Mouse (Mus musculus): ENCODE results near the gene Gtf2f2. TPM values are rescaled to one million over a fixed set of nuclear protein-coding genes. Genes with fewer than 3 reads are reported as not detected.

The Gtf2f2 gene
- polyA plus RNA-seq, 1 experiment, result not detected

GRCm38 (mm10) chr14:75985112-75985511 lies 25.6 kb downstream of the Gtf2f2 start:
- TF ChIP-seq POLR2A (IDR thresholded peaks at IDR 0.05; ENCODE audit: insufficient read depth, low read depth, low read length) (no peak), CTCF (IDR thresholded peaks at IDR 0.05; ENCODE audit: insufficient read depth, low read depth, low read length) (no peak)
- Histone ChIP-seq H3K27ac (ENCODE audit: insufficient read depth, low read depth, low read length) (no peak overlapping the region), H3K4me1 (ENCODE audit: control insufficient read depth, insufficient read depth, low read length) (peaks cover 6% of the 10 kb centered on the region; the same call in 1 of the 2 replicates), H3K4me3 (ENCODE audit: insufficient read depth, low read depth, low read length) (no peak overlapping the region)
- WGBS, result 43% methylated on average over 4 of the region's 4 CpGs

GRCm38 (mm10) chr14:75983891-75984290 lies 26.8 kb downstream of the Gtf2f2 start:
- WGBS, result 56% methylated on average over 2 of the region's 2 CpGs
- H3K4me1 ChIP-seq (ENCODE audit: control insufficient read depth, insufficient read depth, low read length), result peaks cover 6% of the 10 kb centered on the region; the same call in 1 of the 2 replicates
- no peak for TF ChIP-seq POLR2A (IDR thresholded peaks at IDR 0.05; ENCODE audit: insufficient read depth, low read depth, low read length)
- TF ChIP-seq CTCF (IDR thresholded peaks at IDR 0.05; ENCODE audit: insufficient read depth, low read depth, low read length), result no peak
- H3K27ac ChIP-seq (ENCODE audit: insufficient read depth, low read depth, low read length), result no peak overlapping the region
- H3K4me3 ChIP-seq (ENCODE audit: insufficient read depth, low read depth, low read length), result no peak overlapping the region

- TF ChIP-seq CTCF (IDR thresholded peaks at IDR 0.05; ENCODE audit: insufficient read depth, low read depth, low read length), result no peak
- TF ChIP-seq POLR2A (IDR thresholded peaks at IDR 0.05; ENCODE audit: insufficient read depth, low read depth, low read length), result no peak
- no peak overlapping the region for H3K27ac ChIP-seq (ENCODE audit: insufficient read depth, low read depth, low read length)
- peaks cover 6% of the 10 kb centered on the region; the same call in 1 of the 2 replicates for H3K4me1 ChIP-seq (ENCODE audit: control insufficient read depth, insufficient read depth, low read length)
- no peak overlapping the region for H3K4me3 ChIP-seq (ENCODE audit: insufficient read depth, low read depth, low read length)
- 81% methylated on average over 3 of the region's 3 CpGs for WGBS
Observed at GRCm38 (mm10) chr14:75981231-75981630, 29.4 kb downstream of the Gtf2f2 start.

- TF ChIP-seq CTCF (IDR thresholded peaks at IDR 0.05; ENCODE audit: insufficient read depth, low read depth, low read length), result no peak
- no peak for TF ChIP-seq POLR2A (IDR thresholded peaks at IDR 0.05; ENCODE audit: insufficient read depth, low read depth, low read length)
- WGBS, result 59% methylated on average over 3 of the region's 3 CpGs
- Histone ChIP-seq H3K4me1 (ENCODE audit: control insufficient read depth, insufficient read depth, low read length) (0 out of 2 replicates have a peak, but pooled peaks cover 2% of the 10 kb centered on the region), H3K27ac (ENCODE audit: insufficient read depth, low read depth, low read length) (no peak overlapping the region), H3K4me3 (ENCODE audit: insufficient read depth, low read depth, low read length) (no peak overlapping the region)
Observed at GRCm38 (mm10) chr14:75976107-75976506, 34.6 kb downstream of the Gtf2f2 start.

- Histone ChIP-seq H3K27ac (ENCODE audit: insufficient read depth, low read depth, low read length) (no peak overlapping the region), H3K4me1 (ENCODE audit: control insufficient read depth, insufficient read depth, low read length) (0 out of 2 replicates have a peak, but pooled peaks cover 2% of the 10 kb centered on the region), H3K4me3 (ENCODE audit: insufficient read depth, low read depth, low read length) (no peak overlapping the region)
- 29% methylated on average over 5 of the region's 5 CpGs for WGBS
- TF ChIP-seq POLR2A (IDR thresholded peaks at IDR 0.05; ENCODE audit: insufficient read depth, low read depth, low read length) (no peak), CTCF (IDR thresholded peaks at IDR 0.05; ENCODE audit: insufficient read depth, low read depth, low read length) (no peak)
Observed at GRCm38 (mm10) chr14:75967291-75967690, 43.4 kb downstream of the Gtf2f2 start.

- WGBS, result 92% methylated on average over 1 of the region's 1 CpGs
- no peak overlapping the region for H3K4me3 ChIP-seq (ENCODE audit: insufficient read depth, low read depth, low read length)
- H3K4me1 ChIP-seq (ENCODE audit: control insufficient read depth, insufficient read depth, low read length), result 0 out of 2 replicates have a peak, but pooled peaks cover 2% of the 10 kb centered on the region
- H3K27ac ChIP-seq (ENCODE audit: insufficient read depth, low read depth, low read length), result no peak overlapping the region
- TF ChIP-seq POLR2A (IDR thresholded peaks at IDR 0.05; ENCODE audit: insufficient read depth, low read depth, low read length), result no peak
- no peak for TF ChIP-seq CTCF (IDR thresholded peaks at IDR 0.05; ENCODE audit: insufficient read depth, low read depth, low read length)
Observed at GRCm38 (mm10) chr14:75964433-75964832, 46.2 kb downstream of the Gtf2f2 start.

- 0 out of 2 replicates have a peak, but pooled peaks cover 2% of the 10 kb centered on the region for H3K4me1 ChIP-seq (ENCODE audit: control insufficient read depth, insufficient read depth, low read length)
- no peak for TF ChIP-seq POLR2A (IDR thresholded peaks at IDR 0.05; ENCODE audit: insufficient read depth, low read depth, low read length)
- TF ChIP-seq CTCF (IDR thresholded peaks at IDR 0.05; ENCODE audit: insufficient read depth, low read depth, low read length), result no peak
- H3K27ac ChIP-seq (ENCODE audit: insufficient read depth, low read depth, low read length), result no peak overlapping the region
- 40% methylated on average over 5 of the region's 5 CpGs for WGBS
- H3K4me3 ChIP-seq (ENCODE audit: insufficient read depth, low read depth, low read length), result peak overlapping the region; percentile 32
Observed at GRCm38 (mm10) chr14:75964000-75964399, 46.7 kb downstream of the Gtf2f2 start.

- Histone ChIP-seq H3K4me3 (ENCODE audit: insufficient read depth, low read depth, low read length) (peak overlapping the region; percentile 48), H3K27ac (ENCODE audit: insufficient read depth, low read depth, low read length) (peak overlapping the region; percentile 87; the same call in 1 of the 2 replicates), H3K4me1 (ENCODE audit: control insufficient read depth, insufficient read depth, low read length) (0 out of 2 replicates have a peak, but pooled peaks cover 2% of the 10 kb centered on the region)
- WGBS, result 13% methylated on average over 5 of the region's 5 CpGs
- TF ChIP-seq CTCF (IDR thresholded peaks at IDR 0.05; ENCODE audit: insufficient read depth, low read depth, low read length) (no peak), POLR2A (IDR thresholded peaks at IDR 0.05; ENCODE audit: insufficient read depth, low read depth, low read length) (no peak)
Observed at GRCm38 (mm10) chr14:75963215-75963614, 47.5 kb downstream of the Gtf2f2 start.

GRCm38 (mm10) chr14:75962250-75962649 lies 48.4 kb downstream of the Gtf2f2 start:
- Histone ChIP-seq H3K4me3 (ENCODE audit: insufficient read depth, low read depth, low read length) (peak overlapping the region; percentile 52), H3K4me1 (ENCODE audit: control insufficient read depth, insufficient read depth, low read length) (0 out of 2 replicates have a peak, but pooled peaks cover 2% of the 10 kb centered on the region), H3K27ac (ENCODE audit: insufficient read depth, low read depth, low read length) (peak overlapping the region; percentile 87)
- 14% methylated on average over 9 of the region's 9 CpGs for WGBS
- TF ChIP-seq POLR2A (IDR thresholded peaks at IDR 0.05; ENCODE audit: insufficient read depth, low read depth, low read length), result no peak
- TF ChIP-seq CTCF (IDR thresholded peaks at IDR 0.05; ENCODE audit: insufficient read depth, low read depth, low read length), result no peak

Measured in olfactory bulb, adult 2 months (tissue).